Mouse (Mus musculus): ENCODE data around the gene Fbxl18.
"Not testable (repeated sequence)": the region's sequence is repeated elsewhere in the genome, so short reads cannot be mapped to it uniquely, and the experiment has no call there.

Gene Fbxl18

GRCm38 (mm10) chr5:142873718-142874117 is 21.5 kb downstream of the Fbxl18 start:
- no peak for DNase-seq (ENCODE audit: low spot score in 2 of 2)

DNA sequence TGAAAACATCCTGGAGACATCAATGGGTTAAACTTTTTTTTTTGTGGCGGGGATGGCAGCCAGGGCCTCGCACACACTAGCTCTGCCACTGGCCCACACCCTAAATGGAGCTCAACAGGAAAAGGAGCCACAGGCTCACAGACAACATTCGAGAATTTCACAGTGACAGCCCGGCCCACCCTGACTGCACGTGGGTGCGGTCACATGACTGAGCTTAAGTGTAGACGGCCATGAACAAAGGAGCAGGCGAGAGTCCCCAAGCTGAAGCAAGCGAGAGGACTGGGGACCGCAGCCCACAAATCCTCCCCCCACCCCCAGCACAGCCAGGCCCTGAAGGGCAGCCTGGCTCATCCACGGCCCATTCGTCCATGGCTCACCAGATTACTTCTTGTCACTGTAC is 23.5 kb downstream of the Fbxl18 start:
- DNase-seq (ENCODE audit: low spot score in 2 of 2): no peak

- no peak for DNase-seq (ENCODE audit: low spot score in 2 of 2)
These were observed 25.8 kb downstream of the Fbxl18 start for GRCm38 (mm10) chr5:142869463-142869862.

GRCm38 (mm10) chr5:142857763-142858229 is 37.4 kb downstream of the Fbxl18 start:
- DNase-seq (ENCODE audit: low spot score in 2 of 2): no peak

- no peak for DNase-seq (ENCODE audit: low spot score in 2 of 2)
These were observed 38.8 kb downstream of the Fbxl18 start for GRCm38 (mm10) chr5:142856408-142856807.

DNA sequence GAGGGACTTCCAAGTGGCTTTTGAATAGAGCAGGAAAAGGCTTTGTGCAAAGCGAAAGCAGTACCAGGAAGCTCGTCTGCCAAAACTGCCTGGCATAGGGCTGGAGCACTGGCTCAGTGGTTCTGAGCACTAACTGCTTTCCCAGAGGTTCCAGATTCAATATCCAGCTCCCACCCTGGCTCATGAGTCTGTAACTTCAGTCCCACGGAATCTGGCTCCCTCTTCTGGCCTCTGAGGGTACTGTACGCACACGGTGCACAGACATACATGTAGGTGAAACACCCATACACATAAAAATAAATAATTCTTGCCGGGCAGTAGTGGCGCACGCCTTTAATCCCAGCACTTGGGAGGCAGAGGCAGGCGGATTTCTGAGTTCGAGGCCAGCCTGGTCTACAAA is 40.3 kb downstream of the Fbxl18 start:
- no peak for DNase-seq (ENCODE audit: low spot score in 2 of 2)

- no peak for DNase-seq (ENCODE audit: low spot score in 2 of 2)
These were observed 41.6 kb downstream of the Fbxl18 start for GRCm38 (mm10) chr5:142853585-142853984.

DNA sequence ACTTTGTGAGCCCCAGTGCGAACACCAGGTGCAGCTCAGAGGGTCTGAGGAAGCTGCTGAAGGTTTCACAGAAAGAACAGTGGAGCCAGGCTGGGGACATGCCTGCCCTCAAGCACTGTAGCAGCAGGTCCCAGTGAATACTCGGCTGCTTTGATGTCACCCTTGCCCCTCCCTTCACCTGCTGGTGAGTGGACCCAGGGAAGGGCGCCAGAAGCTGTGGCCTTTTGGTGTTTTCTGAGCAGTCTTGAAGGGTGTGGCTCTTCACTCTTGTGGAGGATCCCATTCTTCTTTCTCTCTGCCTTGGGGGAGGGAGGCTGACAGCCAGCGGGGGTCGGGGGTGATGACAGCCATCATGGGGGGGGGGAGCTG is 43.6 kb downstream of the Fbxl18 start:
- no peak for DNase-seq (ENCODE audit: low spot score in 2 of 2)

DNA sequence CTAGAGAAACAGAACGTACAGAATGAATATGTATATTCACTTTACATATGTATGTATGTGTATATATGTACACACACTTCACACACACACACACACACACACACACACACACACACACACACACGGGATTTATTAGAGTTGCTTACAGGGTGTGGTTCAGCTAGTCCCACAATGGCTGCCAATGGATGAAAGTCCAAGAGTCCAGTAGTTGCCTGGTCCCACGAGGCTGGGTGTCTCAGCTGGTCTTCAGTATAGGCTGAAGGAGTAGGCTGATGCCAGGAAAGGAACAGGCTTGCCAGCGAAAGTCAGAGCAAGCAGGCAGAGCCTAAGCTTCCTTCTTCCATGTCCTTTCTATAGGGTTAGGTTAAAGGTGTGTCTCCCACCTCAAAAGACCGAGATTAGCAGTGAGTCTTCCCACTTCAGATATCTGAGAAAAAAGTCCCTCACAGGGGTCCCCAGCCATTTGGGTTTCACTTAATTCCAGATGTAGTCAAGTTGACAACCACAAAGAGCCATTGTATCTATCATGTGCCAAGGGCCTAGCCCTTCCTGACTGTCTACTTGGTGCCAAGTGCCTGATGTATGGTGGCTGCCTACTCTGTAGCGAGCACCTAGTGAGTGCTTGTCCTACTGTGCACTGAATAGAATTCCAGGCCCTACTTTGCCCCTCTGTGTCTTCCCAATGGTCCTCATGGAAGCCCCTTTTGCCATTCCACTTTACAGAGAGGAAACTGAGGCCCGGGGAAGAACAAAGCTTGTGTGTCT is 44.1 kb downstream of the Fbxl18 start:
- DNase-seq (ENCODE audit: low spot score in 2 of 2): no peak

DNA sequence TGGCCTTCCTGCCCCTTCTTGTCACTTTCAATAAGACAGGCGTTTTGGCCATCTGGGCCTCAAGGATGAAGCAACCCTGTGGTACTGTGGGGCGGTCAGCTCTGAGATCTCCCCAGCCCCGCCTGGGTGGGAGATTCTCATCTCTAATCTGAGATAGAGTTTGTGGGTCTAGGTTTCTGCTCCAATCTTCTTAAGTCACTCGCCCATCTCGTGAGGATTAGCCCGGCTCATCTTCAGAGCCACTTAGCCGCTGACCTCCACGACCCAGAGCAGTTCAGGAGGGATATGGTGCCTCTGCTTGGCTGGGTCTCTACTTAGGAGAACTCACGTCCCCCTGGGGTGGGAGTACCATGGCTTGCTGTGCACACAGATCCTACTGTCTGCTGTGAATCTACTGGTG is 44.7 kb downstream of the Fbxl18 start:
- DNase-seq (ENCODE audit: low spot score in 2 of 2): no peak

- no peak for DNase-seq (ENCODE audit: low spot score in 2 of 2)
These were observed 46.3 kb downstream of the Fbxl18 start for GRCm38 (mm10) chr5:142848911-142849310.

- no peak for DNase-seq (ENCODE audit: low spot score in 2 of 2)
These were observed 47.1 kb downstream of the Fbxl18 start for GRCm38 (mm10) chr5:142848149-142848548.

DNA sequence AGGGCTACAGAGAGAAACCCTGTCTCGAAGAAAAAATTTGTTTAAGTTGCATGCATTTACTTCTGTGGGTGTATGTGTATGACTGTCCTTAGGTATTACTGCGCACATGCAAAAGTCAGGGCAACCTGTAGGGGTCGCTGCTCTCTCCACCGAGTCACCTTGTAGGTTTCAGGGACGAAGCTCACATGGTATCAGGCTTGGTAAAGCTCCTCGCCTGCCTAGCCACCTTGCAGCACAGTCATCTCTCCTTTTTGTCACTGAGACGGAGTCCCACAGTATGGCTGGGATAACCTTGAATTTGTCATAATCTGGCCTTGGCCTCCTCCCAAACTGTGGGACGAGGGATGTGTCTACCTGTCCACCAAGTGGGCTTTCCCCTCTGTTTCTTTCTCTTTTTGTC is 50.8 kb downstream of the Fbxl18 start:
- DNase-seq (ENCODE audit: low spot score in 2 of 2): no peak

GRCm38 (mm10) chr5:142842137-142842642 is 53.0 kb downstream of the Fbxl18 start:
- DNase-seq (ENCODE audit: low spot score in 2 of 2): peak in 1 of 2 experiments; percentile 24

- DNase-seq (ENCODE audit: low spot score in 2 of 2): peak in 1 of 2 experiments; percentile 25
These were observed 53.7 kb downstream of the Fbxl18 start for GRCm38 (mm10) chr5:142841372-142842136.

DNA sequence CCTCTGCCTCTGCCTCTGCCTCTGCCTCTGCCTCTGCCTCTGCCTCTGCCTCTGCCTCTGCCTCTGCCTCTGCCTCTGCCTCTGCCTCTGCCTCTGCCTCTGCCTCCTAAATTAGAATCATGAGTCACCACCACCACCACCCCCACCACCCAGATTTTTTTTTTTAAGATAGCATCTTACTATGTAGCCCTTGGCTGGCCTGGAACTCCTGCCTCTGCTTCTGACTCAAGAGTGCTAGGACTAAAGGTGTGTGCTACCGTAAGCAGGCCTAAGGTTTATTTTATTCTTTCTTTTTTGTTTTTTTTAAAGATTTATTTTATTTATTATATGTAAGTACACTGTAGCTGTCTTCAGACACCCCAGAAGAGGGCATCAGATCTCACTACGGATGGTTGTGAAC is 57.8 kb downstream of the Fbxl18 start:
- not testable (repeated sequence) for DNase-seq (ENCODE audit: low spot score in 2 of 2)

DNA sequence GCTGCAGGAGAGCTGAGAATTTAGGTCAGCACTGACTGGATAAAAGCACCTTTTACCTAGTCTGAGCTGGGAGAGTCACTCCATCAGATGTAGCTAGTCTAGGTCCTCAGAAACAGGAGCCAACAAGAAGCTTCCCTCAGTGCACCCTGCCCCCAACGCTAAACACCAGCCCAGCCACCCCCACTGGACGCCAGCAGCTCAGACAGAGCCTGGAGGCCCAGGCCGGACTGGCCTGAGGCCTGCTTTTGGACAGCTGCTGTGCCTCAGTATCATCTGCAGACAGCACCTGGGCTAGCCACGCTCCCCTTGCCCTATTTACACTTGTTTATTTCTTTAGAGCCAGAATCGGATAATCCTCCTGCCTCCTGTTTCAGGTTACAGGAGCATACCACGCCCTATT is 58.3 kb downstream of the Fbxl18 start:
- peak in 1 of 2 experiments; percentile 26 for DNase-seq (ENCODE audit: low spot score in 2 of 2)

GRCm38 (mm10) chr5:142833646-142834438 is 61.4 kb downstream of the Fbxl18 start:
- no peak for DNase-seq (ENCODE audit: low spot score in 2 of 2)

DNA sequence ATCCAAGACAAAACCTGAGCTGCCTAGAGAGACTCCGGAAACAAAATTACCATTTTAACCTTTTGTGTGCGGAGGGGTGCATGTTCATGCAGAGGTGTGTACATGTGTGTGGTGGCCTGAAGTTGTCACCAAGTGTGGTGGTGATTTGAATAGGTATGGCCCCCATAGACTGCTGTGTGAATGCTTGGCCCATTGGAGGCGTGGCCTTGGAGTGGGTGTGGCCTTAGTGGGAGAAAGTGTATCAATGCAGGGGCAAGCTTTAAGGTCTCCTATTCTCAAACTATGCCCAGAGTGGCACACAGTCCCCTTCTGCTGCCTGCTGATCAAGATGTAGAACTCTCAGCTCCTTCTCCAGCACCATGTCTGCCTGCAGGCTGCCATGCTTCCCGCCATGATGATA is 69.1 kb downstream of the Fbxl18 start:
- DNase-seq (ENCODE audit: low spot score in 2 of 2): no peak

GRCm38 (mm10) chr5:142825665-142826064 is 69.6 kb downstream of the Fbxl18 start:
- DNase-seq (ENCODE audit: low spot score in 2 of 2): no peak

- DNase-seq (ENCODE audit: low spot score in 2 of 2): no peak
These were observed 71.1 kb downstream of the Fbxl18 start for GRCm38 (mm10) chr5:142824091-142824490.

Data from urinary bladder, postnatal 4 days (tissue).